Mouse (Mus musculus): ENCODE data around the gene Map1b.

GRCm38 (mm10) chr13:99541429-99542267, 25.3 kb upstream of the Map1b start:
- TF ChIP-seq POLR2A (IDR thresholded peaks at IDR 0.05; ENCODE audit: insufficient read depth, low read depth, low read length) (no peak), CTCF (IDR thresholded peaks at IDR 0.05) (no peak)

Measured in heart, adult 2 months (tissue).